Mouse (Mus musculus): ENCODE measurements around the gene Tead4. TPM values are rescaled to one million over a fixed set of nuclear protein-coding genes. Genes with fewer than 3 reads are reported as not detected.
A peak's percentile ranks its signal among the peaks of the same experiment; 100 is the strongest.

Tead4 gene
- polyA plus RNA-seq, 1 experiment from 2014 or later, result 1.2 TPM

DNA sequence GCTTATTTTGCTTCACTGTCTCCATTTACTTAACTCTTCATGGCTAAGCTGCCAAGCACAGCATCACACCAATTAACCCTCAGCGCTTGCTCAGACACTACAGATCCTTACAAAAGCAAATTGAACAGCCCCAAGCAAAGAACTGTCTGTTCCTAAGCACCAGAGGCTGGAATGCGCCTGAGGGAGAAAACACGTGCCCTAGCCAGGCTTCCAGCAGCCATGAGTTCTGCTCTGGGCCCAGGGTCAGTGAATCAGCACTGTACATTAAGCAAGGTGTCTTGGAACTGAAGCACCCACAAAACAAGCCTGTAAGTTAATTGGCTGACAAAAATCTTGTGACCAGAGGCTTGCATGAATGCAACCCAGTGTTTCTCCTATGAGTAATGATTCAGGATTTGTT lies 18.5 kb downstream of the Tead4 start:
- Histone ChIP-seq H3K27ac (replicated peaks) (no peak overlapping the region), H3K9me3 (no peaks in the 10 kb centered on the region), H3K4me1 (replicated peaks) (peaks cover 23% of the 10 kb centered on the region), H3K36me3 (no peaks in the 10 kb centered on the region), H3K4me3 (no peak overlapping the region), H3K4me2 (no peak overlapping the region), H3K27me3 (peaks cover 10% of the 10 kb centered on the region; the same call in 1 of the 2 replicates), H3K9ac (no peak overlapping the region)
- peak; percentile 28; the same call in 1 of the 2 replicates for ATAC-seq (ENCODE audit: low read depth)
- WGBS, result 8% methylated on average over 3 of the region's 3 CpGs

DNA sequence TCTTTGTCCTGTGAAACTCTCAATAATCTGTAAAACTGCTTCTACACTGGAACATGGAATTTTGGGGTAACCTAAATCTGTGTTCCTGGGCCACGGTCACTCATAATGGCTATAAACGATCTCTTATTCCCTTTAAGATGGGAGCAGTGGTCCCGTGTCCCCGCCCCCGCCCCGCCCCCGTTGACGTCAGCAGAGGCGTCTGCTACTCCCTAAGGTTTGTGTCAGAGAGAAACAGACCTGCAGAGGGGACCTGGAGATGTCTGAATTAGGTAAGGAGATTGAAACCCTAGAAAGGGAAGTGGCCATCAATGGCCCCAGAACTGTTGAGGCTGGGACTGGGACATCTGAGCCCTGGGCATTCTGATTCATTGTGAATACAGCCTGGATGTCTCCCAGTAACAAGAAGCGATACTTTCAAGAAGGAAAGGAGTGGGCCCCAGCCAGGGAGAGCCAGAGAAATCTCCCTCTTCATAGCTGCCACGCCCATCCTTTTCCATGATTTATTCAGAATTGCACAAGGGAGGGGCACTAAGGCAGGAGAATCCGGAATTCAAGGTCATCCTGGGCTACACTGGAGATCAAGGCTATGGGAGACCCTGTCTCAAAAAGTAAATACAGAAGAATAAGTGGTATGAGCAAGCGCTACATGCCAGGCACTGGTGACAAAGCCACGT lies 20.0 kb downstream of the Tead4 start:
- H3K27me3 ChIP-seq, result peaks cover 6% of the 10 kb centered on the region; the same call in 1 of the 2 replicates
- H3K9ac ChIP-seq, result no peak overlapping the region
- WGBS, result 56% methylated on average over 14 of the region's 14 CpGs
- ATAC-seq (ENCODE audit: low read depth), result no peak
- no peak overlapping the region for H3K4me2 ChIP-seq
- no peak overlapping the region for H3K4me3 ChIP-seq
- peaks cover 15% of the 10 kb centered on the region; the same call in 1 of the 2 replicates for H3K4me1 ChIP-seq (replicated peaks)
- H3K9me3 ChIP-seq, result no peaks in the 10 kb centered on the region
- no peaks in the 10 kb centered on the region for H3K36me3 ChIP-seq
- no peak overlapping the region for H3K27ac ChIP-seq (replicated peaks)

DNA sequence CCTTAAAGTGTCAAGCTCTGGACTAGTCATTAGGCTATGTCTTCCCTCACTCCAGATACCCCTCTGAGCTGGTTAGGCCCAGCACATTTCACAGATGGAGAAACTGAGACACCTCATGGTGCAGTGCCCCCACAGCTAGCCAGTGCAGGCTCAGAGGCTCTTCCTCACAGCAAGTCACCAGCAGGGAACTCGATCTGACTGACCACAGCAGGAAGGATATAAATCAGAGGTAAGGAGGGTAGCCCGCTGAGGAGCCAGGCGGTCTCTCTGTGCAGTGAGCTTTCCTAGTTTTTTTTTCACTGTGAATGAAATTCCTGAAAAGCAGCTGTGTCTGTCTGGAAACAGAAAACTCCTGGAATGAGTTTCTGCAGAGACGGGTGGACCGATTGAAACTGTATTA lies 21.0 kb downstream of the Tead4 start:
- Histone ChIP-seq H3K4me1 (replicated peaks) (0 out of 2 replicates have a peak, but pooled peaks cover 12% of the 10 kb centered on the region), H3K9me3 (no peaks in the 10 kb centered on the region), H3K4me2 (no peak overlapping the region), H3K9ac (no peak overlapping the region), H3K27ac (replicated peaks) (no peak overlapping the region), H3K36me3 (no peaks in the 10 kb centered on the region), H3K27me3 (peaks cover 6% of the 10 kb centered on the region; the same call in 1 of the 2 replicates), H3K4me3 (no peak overlapping the region)
- no peak for ATAC-seq (ENCODE audit: low read depth)
- 36% methylated on average over 5 of the region's 5 CpGs for WGBS

DNA sequence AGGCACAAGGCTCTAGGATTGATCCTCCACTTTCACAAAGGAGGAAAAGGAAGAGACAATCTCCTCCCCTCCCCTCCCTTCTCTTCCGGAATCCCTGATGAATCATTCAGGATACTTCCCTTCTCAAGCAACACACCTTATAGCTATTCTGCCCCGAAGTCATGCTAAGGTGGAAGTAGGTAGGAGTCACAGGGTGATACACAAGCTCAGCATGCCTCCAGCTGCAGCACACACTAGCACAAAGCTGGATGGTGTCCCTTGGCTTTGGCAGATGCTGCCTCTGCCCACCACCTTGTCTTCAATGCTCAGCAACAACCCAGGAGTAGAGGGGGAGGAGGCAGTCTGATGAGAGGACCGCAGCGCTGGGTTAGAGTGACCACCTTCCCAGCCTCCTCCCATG lies 21.5 kb downstream of the Tead4 start:
- Histone ChIP-seq H3K27me3 (peaks cover 6% of the 10 kb centered on the region; the same call in 1 of the 2 replicates), H3K4me2 (no peak overlapping the region), H3K4me1 (replicated peaks) (0 out of 2 replicates have a peak, but pooled peaks cover 12% of the 10 kb centered on the region), H3K36me3 (no peaks in the 10 kb centered on the region), H3K27ac (replicated peaks) (no peak overlapping the region), H3K9ac (no peak overlapping the region), H3K9me3 (no peaks in the 10 kb centered on the region), H3K4me3 (no peak overlapping the region)
- 65% methylated on average over 4 of the region's 4 CpGs for WGBS
- no peak for ATAC-seq (ENCODE audit: low read depth)

DNA sequence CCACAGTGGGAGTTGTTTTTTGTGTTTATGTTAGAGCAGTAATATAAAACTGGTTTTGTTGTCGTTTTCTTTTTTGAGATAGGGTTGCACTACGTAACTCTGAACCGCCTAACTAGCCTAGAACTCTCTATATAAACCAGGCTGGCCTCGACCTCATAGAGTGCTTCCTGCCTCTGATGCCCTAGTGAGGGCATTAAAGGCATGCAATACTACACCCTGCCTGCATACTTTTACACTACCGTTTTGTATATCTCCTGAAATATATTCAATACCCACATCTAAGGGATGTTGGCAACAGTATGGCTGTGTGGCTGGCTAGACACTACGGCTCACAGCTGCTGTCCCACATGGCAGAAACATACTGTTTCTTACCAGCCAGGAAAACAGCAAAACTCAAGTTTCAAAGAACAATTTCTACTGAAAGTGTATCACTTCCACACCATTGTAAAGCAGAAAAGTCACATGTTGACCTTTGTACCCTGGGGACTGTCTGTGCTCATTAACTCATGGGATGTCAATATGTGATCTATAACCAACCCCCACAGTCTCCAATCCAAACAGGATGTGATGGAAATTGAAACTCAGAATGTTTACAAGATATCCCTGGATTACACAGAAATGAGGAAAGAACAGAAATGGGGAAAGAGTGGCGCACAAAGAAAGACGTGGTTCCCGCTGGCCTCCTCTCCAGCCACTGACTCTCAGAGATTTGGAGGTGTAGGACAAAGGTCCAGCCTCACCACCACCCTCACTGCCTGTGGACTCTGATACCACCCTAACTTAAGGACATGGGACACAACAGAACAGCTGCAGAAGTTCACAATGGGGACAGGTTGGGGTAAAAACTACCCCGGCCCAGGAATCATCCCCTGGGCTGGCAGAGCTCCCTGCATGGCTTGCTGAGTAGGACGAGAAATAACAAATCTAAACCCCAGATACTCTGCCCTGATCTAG lies 23.2 kb downstream of the Tead4 start:
- H3K36me3 ChIP-seq, result no peaks in the 10 kb centered on the region
- 88% methylated on average over 11 of the region's 11 CpGs for WGBS
- H3K27ac ChIP-seq (replicated peaks), result no peak overlapping the region
- no peak for ATAC-seq (ENCODE audit: low read depth)
- H3K4me1 ChIP-seq (replicated peaks), result 0 out of 2 replicates have a peak, but pooled peaks cover 12% of the 10 kb centered on the region
- no peaks in the 10 kb centered on the region; the same call in 1 of the 2 replicates for H3K27me3 ChIP-seq
- H3K4me2 ChIP-seq, result no peak overlapping the region
- no peak overlapping the region for H3K4me3 ChIP-seq
- no peaks in the 10 kb centered on the region for H3K9me3 ChIP-seq
- H3K9ac ChIP-seq, result no peak overlapping the region

DNA sequence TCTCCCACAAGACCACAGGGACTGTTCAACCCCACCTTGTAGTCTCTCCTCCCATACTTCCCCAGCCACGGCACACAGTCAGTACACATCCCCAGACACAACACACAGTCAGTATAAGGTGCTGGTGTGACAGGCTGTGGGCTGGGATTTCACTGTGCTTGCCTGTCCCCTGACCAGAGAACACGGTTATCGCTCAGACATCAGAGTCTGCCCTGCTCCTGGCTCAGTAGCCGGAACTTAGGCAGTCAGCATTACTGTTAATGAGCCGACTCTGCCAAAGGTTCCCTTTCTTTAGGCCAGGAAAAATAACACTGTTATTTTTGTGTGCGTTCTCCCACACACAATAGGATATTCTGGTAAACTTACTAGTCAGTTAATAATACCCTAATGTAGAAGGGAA lies 24.3 kb downstream of the Tead4 start:
- 91% methylated on average over 6 of the region's 6 CpGs for WGBS
- no peak for ATAC-seq (ENCODE audit: low read depth)
- H3K27me3 ChIP-seq, result no peaks in the 10 kb centered on the region; the same call in 1 of the 2 replicates

DNA sequence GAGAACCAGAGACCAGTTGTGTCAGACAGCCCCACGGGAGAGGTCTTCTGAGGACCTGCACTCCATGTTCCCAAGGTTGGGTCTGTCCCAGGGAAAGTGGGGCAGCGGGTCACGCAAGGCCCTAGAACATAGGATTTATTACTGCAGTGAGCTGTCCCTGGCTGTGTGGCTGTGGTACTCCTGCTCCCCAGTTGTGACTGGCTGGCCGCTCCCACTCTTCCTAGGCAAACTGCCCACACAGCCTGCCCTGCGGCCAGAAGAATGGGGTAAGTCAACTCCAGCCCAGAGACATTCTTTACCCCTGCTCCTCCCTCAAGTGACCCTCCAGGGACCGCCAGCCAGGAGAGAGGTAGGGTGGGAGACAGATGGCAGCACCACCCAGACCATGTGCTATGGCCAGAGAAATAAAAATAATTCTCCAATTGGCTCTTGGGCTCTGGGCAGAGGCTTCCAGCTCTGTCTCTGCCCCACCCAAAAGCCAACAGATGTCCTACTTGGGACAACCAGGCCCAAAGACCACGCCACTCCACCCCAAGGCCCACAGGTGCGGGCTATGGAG lies 25.0 kb downstream of the Tead4 start:
- Histone ChIP-seq H3K36me3 (no peaks in the 10 kb centered on the region), H3K4me2 (no peak overlapping the region), H3K4me1 (replicated peaks) (0 out of 2 replicates have a peak, but pooled peaks cover 6% of the 10 kb centered on the region), H3K27ac (replicated peaks) (no peak overlapping the region), H3K9me3 (no peaks in the 10 kb centered on the region), H3K4me3 (no peak overlapping the region), H3K9ac (no peak overlapping the region), H3K27me3 (no peaks in the 10 kb centered on the region; the same call in 1 of the 2 replicates)
- no peak for ATAC-seq (ENCODE audit: low read depth)
- WGBS, result 83% methylated on average over 8 of the region's 8 CpGs

More for the DNA sequence above, 24.3 kb downstream of the Tead4 start:
- Histone ChIP-seq H3K4me2 (no peak overlapping the region), H3K9me3 (no peaks in the 10 kb centered on the region), H3K36me3 (no peaks in the 10 kb centered on the region), H3K4me3 (no peak overlapping the region), H3K4me1 (replicated peaks) (0 out of 2 replicates have a peak, but pooled peaks cover 6% of the 10 kb centered on the region), H3K27ac (replicated peaks) (no peak overlapping the region), H3K9ac (no peak overlapping the region)

DNA sequence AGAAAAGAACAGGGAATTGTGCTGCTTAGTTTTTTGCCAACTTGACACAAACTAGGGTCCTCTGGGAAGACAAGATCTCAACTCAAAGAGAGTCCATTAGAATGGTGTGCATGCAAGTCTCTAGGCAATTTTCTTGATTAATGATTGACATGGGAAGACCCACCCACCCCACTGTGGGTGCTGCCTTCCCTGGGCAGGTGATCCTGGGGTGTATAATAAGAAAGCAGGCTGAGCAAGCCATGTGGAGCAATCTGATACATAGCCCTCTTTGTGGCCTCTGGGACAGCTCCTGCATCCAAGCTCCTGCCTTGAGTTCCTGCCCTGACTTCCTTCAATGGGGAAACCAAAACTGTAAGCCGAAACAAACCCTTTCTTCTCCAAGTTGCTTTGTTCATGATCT lies 27.1 kb downstream of the Tead4 start:
- Histone ChIP-seq H3K27me3 (no peaks in the 10 kb centered on the region), H3K4me1 (replicated peaks) (no peaks in the 10 kb centered on the region), H3K4me3 (no peak overlapping the region), H3K36me3 (no peaks in the 10 kb centered on the region), H3K27ac (replicated peaks) (no peak overlapping the region), H3K9ac (no peak overlapping the region), H3K4me2 (no peak overlapping the region), H3K9me3 (no peaks in the 10 kb centered on the region)
- ATAC-seq (ENCODE audit: low read depth), result no peak
- WGBS, result 85% methylated on average over 1 of the region's 1 CpGs

DNA sequence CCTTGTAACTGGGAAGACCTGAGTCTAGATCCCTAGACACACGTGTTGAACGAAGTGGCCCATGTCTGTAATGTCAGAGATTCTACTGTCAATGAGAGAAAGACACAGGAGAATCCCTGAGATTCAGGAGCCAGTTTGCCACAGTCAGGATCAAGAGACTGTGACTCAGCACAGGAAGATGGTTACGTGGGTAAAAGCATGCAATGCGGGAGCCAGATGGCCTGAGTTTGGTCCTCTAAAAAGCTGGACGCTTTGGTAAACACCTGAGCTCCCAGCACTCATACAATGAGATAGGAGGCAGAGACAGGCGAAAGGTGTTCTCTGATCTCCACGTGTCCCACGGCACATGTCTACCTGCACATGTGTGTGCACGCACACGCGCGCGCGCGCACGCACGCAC lies 27.9 kb downstream of the Tead4 start:
- H3K27me3 ChIP-seq, result no peaks in the 10 kb centered on the region
- WGBS, result 97% methylated on average over 17 of the region's 17 CpGs
- H3K4me1 ChIP-seq (replicated peaks), result no peaks in the 10 kb centered on the region
- H3K9ac ChIP-seq, result no peak overlapping the region
- no peak overlapping the region for H3K4me2 ChIP-seq
- no peaks in the 10 kb centered on the region for H3K9me3 ChIP-seq
- ATAC-seq (ENCODE audit: low read depth), result no peak
- H3K27ac ChIP-seq (replicated peaks), result no peak overlapping the region
- H3K4me3 ChIP-seq, result no peak overlapping the region
- no peaks in the 10 kb centered on the region for H3K36me3 ChIP-seq

DNA sequence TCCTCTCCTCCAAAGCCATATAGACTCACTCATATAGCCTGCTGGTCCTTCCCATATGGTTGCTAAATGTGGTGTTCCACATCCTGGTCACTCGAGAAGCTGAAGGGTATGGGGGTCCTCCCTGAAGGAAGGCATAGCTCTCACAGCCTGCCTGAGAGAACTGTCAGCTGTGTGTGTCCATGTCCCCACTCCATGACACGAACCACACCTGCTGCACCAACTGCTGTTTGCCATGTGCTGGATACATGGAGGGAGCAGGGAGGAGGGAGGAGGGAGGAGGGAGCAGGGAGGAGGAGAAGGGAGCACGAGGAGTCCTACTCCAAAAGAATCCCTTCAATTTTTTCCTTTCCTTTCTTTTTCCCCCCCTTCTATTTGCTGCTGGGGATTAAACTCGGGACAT lies 30.8 kb downstream of the Tead4 start:
- Histone ChIP-seq H3K9me3 (no peaks in the 10 kb centered on the region), H3K9ac (no peak overlapping the region), H3K27me3 (no peaks in the 10 kb centered on the region), H3K4me3 (no peak overlapping the region), H3K4me2 (no peak overlapping the region), H3K27ac (replicated peaks) (no peak overlapping the region), H3K4me1 (replicated peaks) (no peaks in the 10 kb centered on the region), H3K36me3 (no peaks in the 10 kb centered on the region)
- WGBS, result 77% methylated on average over 4 of the region's 4 CpGs
- no peak for ATAC-seq (ENCODE audit: low read depth)

DNA sequence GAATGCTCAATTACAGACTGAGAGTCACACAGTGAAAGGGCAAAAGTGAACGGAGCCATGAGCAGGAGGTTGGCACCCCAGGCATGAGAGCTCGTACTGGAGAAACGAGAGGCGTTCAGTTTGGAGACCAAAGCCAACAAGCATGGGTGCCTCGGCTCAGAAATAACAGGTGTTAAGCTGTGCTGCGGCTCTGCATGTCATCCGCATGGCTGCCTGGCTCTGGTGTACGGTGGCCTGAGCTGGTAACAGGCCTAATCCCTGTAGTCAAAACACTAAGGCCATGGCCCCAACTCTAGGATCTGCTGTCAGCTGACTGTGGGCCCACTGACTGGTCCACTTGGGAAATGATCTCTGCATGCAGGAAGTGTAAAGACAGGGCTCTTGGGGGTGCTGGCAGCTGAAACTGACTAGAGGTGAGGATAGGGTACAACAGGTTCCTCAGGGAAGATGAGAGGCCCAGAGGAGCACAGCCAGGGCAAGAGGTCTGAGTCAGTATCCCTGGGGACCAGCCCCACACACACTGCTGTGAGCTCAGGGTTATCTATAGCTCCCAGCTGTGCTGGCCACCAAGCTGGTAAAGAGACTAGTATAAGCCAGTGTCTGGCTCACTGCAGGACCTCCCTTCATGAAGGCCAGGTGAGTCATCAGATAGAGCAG lies 35.6 kb downstream of the Tead4 start:
- Histone ChIP-seq H3K4me1 (replicated peaks) (no peaks in the 10 kb centered on the region), H3K9ac (no peak overlapping the region), H3K27me3 (no peaks in the 10 kb centered on the region), H3K36me3 (no peaks in the 10 kb centered on the region), H3K9me3 (no peaks in the 10 kb centered on the region), H3K4me3 (no peak overlapping the region), H3K4me2 (no peak overlapping the region), H3K27ac (replicated peaks) (no peak overlapping the region)
- ATAC-seq (ENCODE audit: low read depth), result no peak
- WGBS, result 84% methylated on average over 8 of the region's 8 CpGs
